In the genomic region with DNA sequence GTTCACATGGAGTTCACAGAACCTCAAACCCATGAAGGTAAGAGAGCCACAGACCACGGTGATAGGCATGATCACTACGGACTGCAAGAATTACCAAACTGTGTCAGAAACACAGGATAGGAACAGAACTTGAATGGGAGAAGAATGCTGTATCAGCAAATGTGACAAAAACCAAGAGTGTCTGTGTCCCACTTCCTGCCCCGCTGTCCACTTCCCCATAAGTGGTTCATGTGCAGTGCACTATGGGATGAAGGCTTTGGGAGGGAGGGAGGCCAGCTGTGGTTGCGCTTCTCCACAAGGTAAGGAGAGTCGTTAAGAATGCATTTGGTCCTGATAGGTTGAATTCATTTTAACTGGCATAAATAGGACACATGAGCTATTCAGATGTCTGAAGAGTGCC, we compare ENCODE assay signal across 17 mouse cellular contexts.
"Had no signal": no experiment of that assay in that cellular context is flagged by ENCODE, and none has a peak within 500 bp of the region (broad histone marks: within the 10 kb centered on the region; RNA-seq: fewer than 3 reads in every experiment).

No protein-coding gene starts in this region.

- H3K27ac ChIP-seq: lung, embryonic 15.5 days; macrophage; midbrain, embryonic 13.5 days; midbrain, embryonic 15.5 days; neural tube, embryonic 12.5 days; stomach, embryonic 15.5 days; stomach, postnatal 0 days had no signal

- H3K9ac ChIP-seq: liver, postnatal 0 days; lung, embryonic 15.5 days; midbrain, embryonic 13.5 days; midbrain, embryonic 15.5 days; neural tube, embryonic 12.5 days; stomach, embryonic 15.5 days had no signal

- DNase-seq: liver, postnatal 0 days; lung, adult 2 months; lung, postnatal 14 days; right cerebral cortex, postnatal 14 days; thymus, adult 2 months; thymus, postnatal 25 days; thymus, postnatal 4 days had no signal

- H3K9me3 ChIP-seq: lung, embryonic 15.5 days; midbrain, embryonic 13.5 days; midbrain, embryonic 15.5 days; neural tube, embryonic 12.5 days; stomach, embryonic 15.5 days had no signal

- H3K4me3 ChIP-seq: lung, embryonic 15.5 days; megakaryocyte, embryonic 14.5 days; midbrain, embryonic 13.5 days; midbrain, embryonic 15.5 days; neural tube, embryonic 12.5 days; stomach, embryonic 15.5 days had no signal

- H3K27me3 ChIP-seq: lung, embryonic 15.5 days; megakaryocyte, embryonic 14.5 days; midbrain, embryonic 13.5 days; midbrain, embryonic 15.5 days; neural tube, embryonic 12.5 days; stomach, embryonic 15.5 days had no signal

- H3K4me1 ChIP-seq: lung, embryonic 15.5 days; megakaryocyte, embryonic 14.5 days; midbrain, embryonic 13.5 days; midbrain, embryonic 15.5 days; neural tube, embryonic 12.5 days; stomach, embryonic 15.5 days had no signal

- H3K36me3 ChIP-seq: lung, embryonic 15.5 days; midbrain, embryonic 13.5 days; midbrain, embryonic 15.5 days; neural tube, embryonic 12.5 days; stomach, embryonic 15.5 days had no signal

- ATAC-seq: liver, postnatal 0 days; lung, postnatal 0 days; midbrain, embryonic 13.5 days; midbrain, embryonic 15.5 days had no signal

- H3K4me2 ChIP-seq: lung, embryonic 15.5 days; midbrain, embryonic 11.5 days; midbrain, embryonic 13.5 days; midbrain, embryonic 15.5 days; neural tube, embryonic 12.5 days; stomach, embryonic 15.5 days had no signal
